Mouse (Mus musculus) forebrain, embryonic 11.5 days (tissue): ENCODE measurements around the gene Tle1. TPM values are rescaled to one million over a fixed set of nuclear protein-coding genes. Genes with fewer than 3 reads are reported as not detected.

ENCODE experiments used
- ATAC-seq: fragments of 200-750 bp; cut with Nextera tagmentation; replicated peaks from 2 replicates; pipeline ENCODE4 v1.8.0; 2017; ENCODE audit warnings: moderate TSS enrichment; ENCODE audit not compliant: low FRiP score
- DNase-seq: peaks from one replicate; pipeline ENCODE4 v3.0.0-alpha.2; 2017; ENCODE audit warnings: low spot score
- H3K27ac ChIP-seq: fragments of 300-500 bp; sonication (generic); 2 replicates; pipeline ENCODE4 v1.5.1; 2014; ENCODE audit warnings: low read depth, low read length
- H3K27me3 ChIP-seq: fragments of 300-500 bp; sonication (generic); 2 replicates; pipeline ENCODE4 v1.6.1; 2014; ENCODE audit warnings: mild to moderate bottlenecking, low read length, mixed read lengths; ENCODE audit not compliant: control insufficient read depth, insufficient read depth
- H3K36me3 ChIP-seq: fragments of 300-500 bp; sonication (generic); 2 replicates; pipeline ENCODE4 v1.6.1; 2014; ENCODE audit warnings: mild to moderate bottlenecking, low read length, moderate library complexity, mixed read lengths; ENCODE audit not compliant: control insufficient read depth, insufficient read depth
- H3K4me1 ChIP-seq: fragments of 300-500 bp; sonication (generic); replicated peaks from 2 replicates; pipeline ENCODE4 v1.6.1; 2014; ENCODE audit warnings: low read length, mixed read lengths; ENCODE audit not compliant: control insufficient read depth, insufficient read depth
- H3K4me2 ChIP-seq: fragments of 300-500 bp; sonication (generic); 2 replicates; pipeline ENCODE4 v1.6.1; 2014; ENCODE audit warnings: low read depth, mild to moderate bottlenecking, low read length, moderate library complexity, mixed read lengths; ENCODE audit not compliant: severe bottlenecking
- H3K4me3 ChIP-seq: fragments of 300-500 bp; sonication (generic); 2 replicates; pipeline ENCODE4 v1.5.1; 2014; ENCODE audit warnings: low read depth, low read length
- H3K9ac ChIP-seq: fragments of 300-500 bp; sonication (generic); 2 replicates; pipeline ENCODE4 v1.6.1; 2014; ENCODE audit warnings: low read length
- H3K9me3 ChIP-seq: fragments of 300-500 bp; sonication (generic); 2 replicates; pipeline ENCODE4 v1.6.1; 2016; ENCODE audit warnings: low read length, mixed read lengths; ENCODE audit not compliant: control insufficient read depth
- WGBS: fragments of 180-500 bp; shearing (Covaris S2); extraction: QIAGEN DNeasy Blood & Tissue Kit; methylation state at CpG from one replicate; pipeline ENCODE4 v1.1.7; 2014; 5-methylcytosine and 5-hydroxymethylcytosine counted together
- polyA plus RNA-seq: library from polyadenylated mRNA; unstranded; fragments of >200 nt; fragmentation: Nextera tagmentation; extraction: Ambion mirVana; gene quantifications from 2 replicates; pipeline ENCODE4 v1.2.1, GENCODE M21; 2014

The Tle1 gene
- polyA plus RNA-seq, 1 experiment from 2014 or later, result 61.6 TPM

GRCm38 (mm10) chr4:72157931-72158371, 42.8 kb downstream of the Tle1 start:
- H3K36me3 ChIP-seq, result no peaks in the 10 kb centered on the region; the same call in 1 of the 2 replicates
- H3K9ac ChIP-seq, result no peak overlapping the region
- ATAC-seq, result peak; percentile 37
- H3K9me3 ChIP-seq, result no peaks in the 10 kb centered on the region
- H3K4me1 ChIP-seq, result peaks cover 15% of the 10 kb centered on the region
- H3K27ac ChIP-seq, result no peak overlapping the region
- DNase-seq, result peak; percentile 53
- no peak overlapping the region for H3K4me2 ChIP-seq
- no peak overlapping the region for H3K4me3 ChIP-seq
- peaks cover 2% of the 10 kb centered on the region; the same call in 1 of the 2 replicates for H3K27me3 ChIP-seq
- 52% methylated on average over 10 of the region's 10 CpGs for WGBS

DNA sequence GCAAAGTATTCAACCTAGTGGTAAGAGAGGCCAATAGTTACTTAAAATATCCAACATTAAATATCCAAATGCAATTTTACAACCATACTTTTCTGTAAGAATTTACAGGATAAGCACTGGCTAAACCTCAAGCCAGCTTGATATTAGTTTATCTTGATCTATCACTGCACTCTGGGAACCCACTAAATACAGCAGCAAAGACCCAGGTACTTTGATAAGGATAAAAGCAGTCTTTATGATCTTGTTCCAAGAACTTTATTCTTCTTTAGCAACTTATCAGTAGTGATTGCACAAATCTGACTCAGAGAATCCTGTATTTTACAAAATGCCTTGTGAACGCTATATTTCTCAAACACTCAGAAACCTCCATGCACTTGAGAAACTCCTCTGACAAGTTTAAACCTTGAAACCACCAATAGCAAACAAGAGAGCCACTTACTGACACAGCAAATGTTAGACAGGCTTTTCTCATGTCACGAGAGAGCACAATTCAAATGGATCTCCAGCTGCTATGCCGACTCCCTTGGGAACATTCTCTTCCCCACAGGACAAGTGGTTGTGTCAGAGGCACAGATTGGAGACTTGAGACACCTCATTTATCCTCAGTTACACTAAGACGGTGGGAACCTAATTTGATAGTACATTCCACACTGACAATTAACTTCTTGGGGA, 50.1 kb downstream of the Tle1 start:
- Histone ChIP-seq H3K36me3 (no peaks in the 10 kb centered on the region; the same call in 1 of the 2 replicates), H3K9ac (no peak overlapping the region), H3K4me3 (no peak overlapping the region), H3K4me1 (peaks cover 6% of the 10 kb centered on the region; the same call in 1 of the 2 replicates), H3K9me3 (no peaks in the 10 kb centered on the region), H3K27ac (no peak overlapping the region), H3K4me2 (no peak overlapping the region), H3K27me3 (no peaks in the 10 kb centered on the region)
- DNase-seq (no peak), ATAC-seq (no peak)
- 50% methylated on average over 4 of the region's 4 CpGs for WGBS

GRCm38 (mm10) chr4:72146003-72146402, 54.7 kb downstream of the Tle1 start:
- no peaks in the 10 kb centered on the region for H3K9me3 ChIP-seq
- H3K27me3 ChIP-seq, result no peaks in the 10 kb centered on the region
- no peak overlapping the region for H3K4me3 ChIP-seq
- DNase-seq (peak; percentile 61), ATAC-seq (peak; percentile 91)
- H3K9ac ChIP-seq, result no peak overlapping the region
- H3K36me3 ChIP-seq, result no peaks in the 10 kb centered on the region
- peak overlapping the region; percentile 15; the same call in 1 of the 2 replicates for H3K4me2 ChIP-seq
- WGBS, result 4% methylated on average over 2 of the region's 2 CpGs
- H3K4me1 ChIP-seq, result peaks cover 10% of the 10 kb centered on the region; the same call in 1 of the 2 replicates
- H3K27ac ChIP-seq, result peak overlapping the region; percentile 13; the same call in 1 of the 2 replicates

- Histone ChIP-seq H3K27me3 (no peaks in the 10 kb centered on the region), H3K9me3 (no peaks in the 10 kb centered on the region), H3K4me1 (peaks cover 10% of the 10 kb centered on the region; the same call in 1 of the 2 replicates), H3K36me3 (no peaks in the 10 kb centered on the region), H3K4me3 (no peak overlapping the region), H3K9ac (no peak overlapping the region), H3K27ac (no peak overlapping the region), H3K4me2 (no peak overlapping the region)
- 82% methylated on average over 2 of the region's 2 CpGs for WGBS
- ATAC-seq (no peak), DNase-seq (no peak)
Measured at GRCm38 (mm10) chr4:72144541-72144940, 56.2 kb downstream of the Tle1 start.

DNA sequence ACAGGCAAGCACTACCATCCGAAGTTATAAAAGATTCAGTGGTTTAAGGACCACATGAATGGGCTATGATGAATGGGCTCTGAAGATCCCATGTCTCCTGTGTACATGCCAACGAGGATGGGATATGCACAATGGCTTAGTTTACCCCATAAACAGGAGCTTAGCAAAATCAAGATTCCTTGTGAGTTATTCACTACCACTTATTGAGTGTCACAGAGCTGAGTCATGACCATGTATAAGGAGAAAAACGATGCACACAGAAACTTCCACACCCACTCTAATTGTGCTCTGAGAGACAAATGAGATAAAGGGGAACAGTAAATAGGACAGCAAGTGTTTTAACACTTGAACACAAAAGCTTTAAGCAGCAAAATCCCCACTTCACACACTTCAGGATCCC, 60.0 kb downstream of the Tle1 start:
- no peaks in the 10 kb centered on the region for H3K9me3 ChIP-seq
- peaks cover 14% of the 10 kb centered on the region for H3K36me3 ChIP-seq
- ATAC-seq (no peak), DNase-seq (no peak)
- peaks cover 5% of the 10 kb centered on the region; the same call in 1 of the 2 replicates for H3K4me1 ChIP-seq
- H3K27me3 ChIP-seq, result no peaks in the 10 kb centered on the region
- H3K4me2 ChIP-seq, result no peak overlapping the region
- 68% methylated on average over 3 of the region's 3 CpGs for WGBS
- no peak overlapping the region for H3K27ac ChIP-seq
- no peak overlapping the region for H3K4me3 ChIP-seq
- H3K9ac ChIP-seq, result no peak overlapping the region

DNA sequence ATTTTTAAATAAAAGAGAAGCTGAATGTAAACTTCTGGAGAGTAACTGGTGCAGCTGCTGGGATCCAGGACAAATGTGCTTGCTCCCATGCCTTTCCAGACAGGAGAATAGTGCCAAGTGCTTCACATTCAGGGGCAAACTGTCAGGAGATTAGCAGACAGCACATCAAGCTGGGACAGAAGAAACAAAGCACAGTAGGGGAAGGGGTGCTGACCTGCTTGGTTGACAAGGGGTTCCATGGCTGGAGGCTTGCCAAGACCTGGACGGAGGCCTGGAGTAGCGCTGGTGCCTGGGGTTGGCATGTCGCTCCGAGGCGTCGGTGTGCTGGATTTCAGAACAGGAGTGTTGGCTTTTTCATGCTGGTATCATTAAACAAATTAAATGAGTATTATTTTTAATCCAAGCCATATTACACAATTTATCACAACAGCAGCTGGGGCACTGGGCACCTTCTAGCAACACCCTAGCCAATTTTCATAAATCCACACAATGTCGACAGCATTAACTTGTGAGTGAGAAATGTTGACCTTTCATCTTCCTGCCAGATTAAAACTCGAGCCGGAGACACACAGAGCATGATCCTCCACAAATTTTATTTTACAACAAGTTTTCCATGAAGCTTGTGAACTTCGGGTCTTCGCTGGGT, 61.1 kb downstream of the Tle1 start:
- Histone ChIP-seq H3K27me3 (no peaks in the 10 kb centered on the region), H3K4me2 (no peak overlapping the region), H3K4me1 (no peaks in the 10 kb centered on the region), H3K9ac (no peak overlapping the region), H3K9me3 (no peaks in the 10 kb centered on the region), H3K27ac (no peak overlapping the region), H3K4me3 (no peak overlapping the region), H3K36me3 (peaks cover 14% of the 10 kb centered on the region)
- no peak for DNase-seq
- WGBS, result 89% methylated on average over 11 of the region's 11 CpGs
- ATAC-seq, result 0 out of 2 replicates have a peak, but pooled peaks have one; percentile 42

GRCm38 (mm10) chr4:72138264-72139080, 62.2 kb downstream of the Tle1 start:
- no peak for DNase-seq
- WGBS, result 96% methylated on average over 11 of the region's 11 CpGs
- peak; percentile 29; the same call in 1 of the 2 replicates for ATAC-seq

GRCm38 (mm10) chr4:72132646-72133045, 68.1 kb downstream of the Tle1 start:
- Histone ChIP-seq H3K27me3 (no peaks in the 10 kb centered on the region), H3K4me3 (no peak overlapping the region), H3K9ac (no peak overlapping the region), H3K36me3 (peaks cover 10% of the 10 kb centered on the region), H3K4me2 (no peak overlapping the region), H3K27ac (no peak overlapping the region), H3K9me3 (no peaks in the 10 kb centered on the region), H3K4me1 (no peaks in the 10 kb centered on the region)
- DNase-seq (no peak), ATAC-seq (no peak)
- 84% methylated on average over 3 of the region's 3 CpGs for WGBS

More at GRCm38 (mm10) chr4:72138264-72139080, 62.2 kb downstream of the Tle1 start:
- H3K4me3 ChIP-seq, result no peak overlapping the region
- no peaks in the 10 kb centered on the region for H3K9me3 ChIP-seq
- H3K9ac ChIP-seq, result no peak overlapping the region
- no peaks in the 10 kb centered on the region for H3K27me3 ChIP-seq
- H3K4me1 ChIP-seq, result no peaks in the 10 kb centered on the region
- H3K4me2 ChIP-seq, result no peak overlapping the region
- H3K36me3 ChIP-seq, result peaks cover 14% of the 10 kb centered on the region
- no peak overlapping the region for H3K27ac ChIP-seq
